Mouse (Mus musculus): ENCODE results near the gene Lamb3. TPM values are rescaled to one million over a fixed set of nuclear protein-coding genes. Genes with fewer than 3 reads are reported as not detected.

Lamb3 gene
- polyA plus RNA-seq, 1 experiment = 4.6 TPM

DNA sequence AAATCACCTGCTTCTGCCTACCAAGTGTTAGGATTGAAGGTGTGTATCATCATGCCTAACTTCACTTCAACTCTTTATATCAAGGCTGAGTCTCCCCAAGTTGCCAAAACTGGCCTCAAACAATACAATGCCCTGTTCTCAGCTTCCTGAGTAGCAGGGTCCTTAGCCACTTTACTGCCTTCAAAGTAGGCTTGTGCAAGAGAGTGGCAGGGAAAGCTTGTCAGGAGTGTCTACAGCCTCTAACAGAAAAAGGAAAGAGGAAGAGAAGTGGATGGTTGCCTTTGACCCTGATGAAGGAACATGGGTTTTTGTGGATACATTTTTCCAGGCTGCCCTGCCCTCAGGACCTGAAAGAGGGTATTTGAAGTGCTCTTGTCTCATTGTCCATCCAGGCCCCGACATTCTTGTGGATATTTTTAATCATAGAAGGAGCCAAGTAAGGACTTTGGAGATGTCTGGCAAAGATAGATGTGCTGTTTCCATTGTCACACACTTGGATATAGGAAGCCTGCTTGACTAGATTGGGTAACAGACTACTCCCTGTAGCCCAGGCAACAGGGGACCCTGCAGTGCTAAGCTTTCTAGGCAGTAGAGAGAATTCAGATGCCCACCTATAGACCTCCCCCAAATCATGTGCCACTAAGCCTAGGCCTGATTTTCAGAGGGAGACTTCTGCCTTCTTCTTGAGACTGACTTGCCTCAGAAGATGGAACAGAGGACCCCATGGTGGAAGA lies 102.5 kb downstream of the Lamb3 start:
- no peak overlapping the region for H3K4me3 ChIP-seq (ENCODE audit: extremely low read depth, insufficient read depth, insufficient read length)
- no peaks in the 10 kb centered on the region for H3K4me1 ChIP-seq (ENCODE audit: control insufficient read depth, insufficient read depth, insufficient read length)
- H3K36me3 ChIP-seq (ENCODE audit: control insufficient read depth, insufficient read depth, low read length) = no peaks in the 10 kb centered on the region
- no peaks in the 10 kb centered on the region for H3K27me3 ChIP-seq (ENCODE audit: control insufficient read depth, insufficient read depth, low read length)
- no peak overlapping the region for H3K27ac ChIP-seq (ENCODE audit: insufficient read depth, low read length)
- 69% methylated on average over 1 of the region's 1 CpGs for WGBS
- TF ChIP-seq POLR2A (IDR thresholded peaks at IDR 0.05; ENCODE audit: low read depth, low read length) = no peak
- no peak for TF ChIP-seq CTCF (IDR thresholded peaks at IDR 0.05; ENCODE audit: extremely low read depth, insufficient read depth, insufficient read length, insufficient replicate concordance)
- DNase-seq (ENCODE audit: low read depth in 1 of 2, low spot score in 2 of 2) = no peak

DNA sequence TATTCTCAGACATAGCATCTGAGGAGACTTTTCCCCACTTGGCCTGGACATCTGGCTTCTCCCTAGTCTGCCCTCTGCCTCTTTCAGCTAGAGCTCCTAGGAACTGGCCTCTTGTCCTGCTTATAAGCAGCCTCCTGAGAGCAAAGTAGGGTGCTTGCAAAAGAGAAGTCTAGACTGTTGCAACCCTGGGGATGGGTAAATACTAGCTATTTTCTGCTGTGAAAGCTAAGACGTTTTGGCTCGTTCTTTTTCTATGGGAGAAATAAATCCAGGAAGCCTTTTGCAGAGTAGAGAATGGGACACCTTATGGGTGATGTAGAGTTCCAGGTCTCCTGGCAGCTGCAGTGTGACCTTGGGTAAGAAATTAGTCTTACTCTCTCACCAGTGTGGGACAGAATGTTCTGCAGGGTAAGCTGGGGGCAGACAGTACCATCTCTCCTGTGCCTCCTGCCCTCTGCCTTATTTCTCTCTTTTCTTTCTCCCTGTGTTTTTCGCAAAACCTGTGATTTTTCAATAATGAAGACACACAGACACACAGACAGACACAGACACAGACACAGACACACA lies 103.1 kb downstream of the Lamb3 start:
- DNase-seq (ENCODE audit: low read depth in 1 of 2, low spot score in 2 of 2) = no peak
- no peaks in the 10 kb centered on the region for H3K4me1 ChIP-seq (ENCODE audit: control insufficient read depth, insufficient read depth, insufficient read length)
- no peaks in the 10 kb centered on the region for H3K27me3 ChIP-seq (ENCODE audit: control insufficient read depth, insufficient read depth, low read length)
- TF ChIP-seq CTCF (IDR thresholded peaks at IDR 0.05; ENCODE audit: extremely low read depth, insufficient read depth, insufficient read length, insufficient replicate concordance) (no peak), POLR2A (IDR thresholded peaks at IDR 0.05; ENCODE audit: low read depth, low read length) (no peak)
- no peaks in the 10 kb centered on the region for H3K36me3 ChIP-seq (ENCODE audit: control insufficient read depth, insufficient read depth, low read length)
- WGBS = 89% methylated on average over 3 of the region's 3 CpGs
- H3K4me3 ChIP-seq (ENCODE audit: extremely low read depth, insufficient read depth, insufficient read length) = no peak overlapping the region
- H3K27ac ChIP-seq (ENCODE audit: insufficient read depth, low read length) = no peak overlapping the region

DNA sequence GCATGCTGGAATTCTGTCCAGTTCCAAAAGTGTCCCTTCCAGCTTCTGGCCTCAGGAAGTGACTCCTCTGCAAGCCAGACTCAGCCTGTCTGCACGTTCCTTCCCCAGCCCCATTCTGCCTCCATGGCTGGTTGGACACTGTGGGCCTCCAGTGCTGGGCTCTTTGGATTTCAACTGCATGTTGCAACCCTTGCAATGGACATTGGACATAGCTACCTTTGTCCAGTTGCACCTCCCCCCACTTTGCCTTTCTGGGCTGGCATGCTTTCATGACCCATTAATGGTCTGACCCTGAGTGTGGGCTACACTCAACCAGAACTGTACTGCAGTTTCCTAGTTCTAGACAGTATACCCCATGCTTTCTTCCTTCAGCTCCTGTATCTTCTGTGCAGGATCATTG lies 104.1 kb downstream of the Lamb3 start:
- DNase-seq (ENCODE audit: low read depth in 1 of 2, low spot score in 2 of 2) = no peak
- WGBS = 80% methylated on average over 1 of the region's 1 CpGs
- Histone ChIP-seq H3K4me3 (ENCODE audit: extremely low read depth, insufficient read depth, insufficient read length) (no peak overlapping the region), H3K27me3 (ENCODE audit: control insufficient read depth, insufficient read depth, low read length) (no peaks in the 10 kb centered on the region), H3K36me3 (ENCODE audit: control insufficient read depth, insufficient read depth, low read length) (no peaks in the 10 kb centered on the region), H3K27ac (ENCODE audit: insufficient read depth, low read length) (no peak overlapping the region), H3K4me1 (ENCODE audit: control insufficient read depth, insufficient read depth, insufficient read length) (no peaks in the 10 kb centered on the region)
- TF ChIP-seq POLR2A (IDR thresholded peaks at IDR 0.05; ENCODE audit: low read depth, low read length) (no peak), CTCF (IDR thresholded peaks at IDR 0.05; ENCODE audit: extremely low read depth, insufficient read depth, insufficient read length, insufficient replicate concordance) (no peak)

DNA sequence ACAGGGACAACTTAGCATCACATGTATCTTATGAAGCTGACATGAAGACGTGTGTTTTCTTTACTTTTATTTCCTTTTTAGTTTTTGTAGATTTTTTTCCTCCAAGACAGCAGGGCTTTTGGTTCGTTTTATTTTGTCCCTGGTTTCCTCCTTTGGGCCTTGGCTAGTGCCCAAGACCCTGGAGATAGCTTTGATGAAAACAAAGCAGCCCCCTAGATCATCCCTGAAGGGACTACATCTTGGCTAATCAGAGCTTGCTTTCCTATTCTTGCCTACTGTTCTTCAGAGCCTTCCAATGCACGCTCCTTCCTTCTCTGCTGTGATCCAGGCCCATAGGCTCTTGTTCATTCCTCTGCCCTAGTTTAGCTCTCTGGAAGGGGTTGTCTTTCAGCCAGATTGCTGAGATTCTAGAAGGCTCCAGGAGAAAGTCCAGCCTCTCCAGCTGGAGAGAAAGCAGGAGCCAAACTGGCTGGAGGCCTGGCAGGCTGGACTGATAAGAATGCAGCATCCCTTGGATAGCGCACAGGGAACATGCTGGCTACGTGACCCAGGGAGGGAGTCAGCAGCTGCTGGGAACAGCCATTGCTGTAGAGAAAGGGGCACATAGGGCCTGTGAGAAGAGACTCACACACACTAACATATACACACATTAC lies 108.3 kb downstream of the Lamb3 start:
- H3K4me1 ChIP-seq (ENCODE audit: control insufficient read depth, insufficient read depth, insufficient read length) = no peaks in the 10 kb centered on the region
- DNase-seq (ENCODE audit: low read depth in 1 of 2, low spot score in 2 of 2) = no peak
- WGBS = 76% methylated on average over 5 of the region's 5 CpGs
- H3K4me3 ChIP-seq (ENCODE audit: extremely low read depth, insufficient read depth, insufficient read length) = no peak overlapping the region
- H3K36me3 ChIP-seq (ENCODE audit: control insufficient read depth, insufficient read depth, low read length) = no peaks in the 10 kb centered on the region
- H3K27ac ChIP-seq (ENCODE audit: insufficient read depth, low read length) = 0 out of 2 replicates have a peak overlapping the region, but pooled peaks have one; percentile 39
- TF ChIP-seq CTCF (IDR thresholded peaks at IDR 0.05; ENCODE audit: extremely low read depth, insufficient read depth, insufficient read length, insufficient replicate concordance) = no peak
- no peak for TF ChIP-seq POLR2A (IDR thresholded peaks at IDR 0.05; ENCODE audit: low read depth, low read length)
- no peaks in the 10 kb centered on the region for H3K27me3 ChIP-seq (ENCODE audit: control insufficient read depth, insufficient read depth, low read length)

DNA sequence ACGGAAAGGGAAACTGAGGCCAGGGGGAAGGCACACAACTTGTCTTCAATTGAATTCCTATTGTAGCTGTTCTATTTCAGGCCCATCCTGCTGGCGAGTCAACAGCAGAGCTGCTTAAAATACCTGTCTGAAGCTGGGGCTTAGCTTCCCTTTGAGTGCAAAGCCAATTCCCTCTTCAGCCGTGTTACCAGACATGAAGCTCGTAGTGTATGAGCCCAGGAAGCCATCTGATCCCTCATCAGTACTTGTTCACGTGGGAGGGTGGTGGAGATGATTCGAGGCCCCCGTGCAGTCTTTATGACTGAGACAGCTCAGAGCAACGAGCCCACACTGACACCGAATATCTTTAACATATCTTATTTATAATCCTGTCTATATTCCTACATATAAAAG lies 108.9 kb downstream of the Lamb3 start:
- Histone ChIP-seq H3K4me3 (ENCODE audit: extremely low read depth, insufficient read depth, insufficient read length) (no peak overlapping the region), H3K27me3 (ENCODE audit: control insufficient read depth, insufficient read depth, low read length) (no peaks in the 10 kb centered on the region), H3K36me3 (ENCODE audit: control insufficient read depth, insufficient read depth, low read length) (no peaks in the 10 kb centered on the region), H3K27ac (ENCODE audit: insufficient read depth, low read length) (peak overlapping the region; percentile 39; the same call in 1 of the 2 replicates), H3K4me1 (ENCODE audit: control insufficient read depth, insufficient read depth, insufficient read length) (no peaks in the 10 kb centered on the region)
- TF ChIP-seq POLR2A (IDR thresholded peaks at IDR 0.05; ENCODE audit: low read depth, low read length) (no peak), CTCF (IDR thresholded peaks at IDR 0.05; ENCODE audit: extremely low read depth, insufficient read depth, insufficient read length, insufficient replicate concordance) (no peak)
- DNase-seq (ENCODE audit: low read depth in 1 of 2, low spot score in 2 of 2) = no peak
- WGBS = 82% methylated on average over 9 of the region's 9 CpGs

DNA sequence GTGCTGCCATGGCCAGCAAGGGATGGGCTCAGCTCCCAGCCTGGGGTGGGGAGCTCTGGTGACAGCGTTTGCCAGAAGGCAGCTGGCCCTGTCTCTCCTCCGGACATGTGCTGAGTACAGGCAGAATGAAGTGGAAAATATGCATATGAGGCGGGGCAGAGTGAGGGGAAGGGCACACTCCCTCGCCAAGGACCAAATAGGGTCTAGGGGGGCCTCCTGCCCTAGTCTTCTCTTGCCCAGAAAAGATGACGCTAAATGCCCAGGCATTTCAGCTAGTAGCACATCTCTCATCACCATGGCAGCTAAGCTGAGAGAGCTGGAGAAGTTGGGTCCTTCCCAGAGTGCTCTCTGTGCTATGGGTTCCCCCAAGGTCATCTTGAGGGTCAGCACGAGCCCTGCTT lies 109.7 kb downstream of the Lamb3 start:
- no peaks in the 10 kb centered on the region for H3K27me3 ChIP-seq (ENCODE audit: control insufficient read depth, insufficient read depth, low read length)
- no peaks in the 10 kb centered on the region for H3K36me3 ChIP-seq (ENCODE audit: control insufficient read depth, insufficient read depth, low read length)
- H3K27ac ChIP-seq (ENCODE audit: insufficient read depth, low read length) = no peak overlapping the region
- no peak for DNase-seq (ENCODE audit: low read depth in 1 of 2, low spot score in 2 of 2)
- no peaks in the 10 kb centered on the region for H3K4me1 ChIP-seq (ENCODE audit: control insufficient read depth, insufficient read depth, insufficient read length)
- TF ChIP-seq POLR2A (IDR thresholded peaks at IDR 0.05; ENCODE audit: low read depth, low read length) (no peak), CTCF (IDR thresholded peaks at IDR 0.05; ENCODE audit: extremely low read depth, insufficient read depth, insufficient read length, insufficient replicate concordance) (no peak)
- WGBS = 68% methylated on average over 6 of the region's 6 CpGs
- no peak overlapping the region for H3K4me3 ChIP-seq (ENCODE audit: extremely low read depth, insufficient read depth, insufficient read length)

All from spleen, adult 2 months (tissue).